ENCODE assay signal across 8 mouse cellular contexts in genomic region chr2:43805960-43806744, GRCm38 (mm10). TPM values are rescaled to one million over a fixed set of nuclear protein-coding genes. Genes with fewer than 3 reads are reported as not detected.
DNase-seq lines count a peak whose midpoint lies in the region; TF ChIP-seq lines count a peak whose summit lies in the region.

No protein-coding gene starts in this region.

- no peaks in the 10 kb centered on the region for H3K27me3 ChIP-seq in MEL (ENCODE audit: control insufficient read depth in 1 of 2, insufficient read depth in 2 of 2, low read length in 2 of 2)

- peak in 1 of 2 experiments; percentile 32; a peak in 1 of 4 replicates for TF ChIP-seq EP300 in MEL (IDR thresholded peaks at IDR 0.05; ENCODE audit: low read depth in 1 of 2, low read length in 2 of 2)

- H3K27ac ChIP-seq in MEL (ENCODE audit: control insufficient read depth, low read depth, low read length): no peak overlapping the region

- no peaks in the 10 kb centered on the region for H3K79me2 ChIP-seq in MEL (ENCODE audit: control insufficient read depth, insufficient read depth, low read length, poor library complexity)

- H3K36me3 ChIP-seq in MEL (ENCODE audit: control insufficient read depth in 1 of 2, insufficient read depth in 2 of 2, low read length in 2 of 2): peaks cover 0 to 6% of the 10 kb centered on the region in 2 experiments; a peak in 2 of 4 replicates

- TF ChIP-seq POLR2A in MEL (IDR thresholded peaks at IDR 0.05; ENCODE audit: control insufficient read depth in 1 of 2, insufficient read depth in 1 of 2, low read depth in 1 of 2, low read length in 2 of 2, poor library complexity in 1 of 2): no peak

- no peak for TF ChIP-seq CTCF in MEL (IDR thresholded peaks at IDR 0.05 in 2 of 3, conservative IDR thresholded peaks at IDR 0.05 in 1 of 3; ENCODE audit: control insufficient read depth in 1 of 3, insufficient read depth in 1 of 3, low read depth in 2 of 3, low read length in 3 of 3, poor library complexity in 1 of 3, severe bottlenecking in 1 of 3)

- H3K9ac ChIP-seq in MEL (ENCODE audit: control insufficient read depth, low read depth, low read length, poor library complexity, severe bottlenecking): no peak overlapping the region

- DNase-seq in gastrocnemius, adult 18-20 months (ENCODE audit: low spot score): peak; percentile 45
- no peak for DNase-seq in gastrocnemius, postnatal 4 days (ENCODE audit: low spot score in 2 of 2)
- DNase-seq in MEL (ENCODE audit: low read depth, low spot score): peak; percentile 51
- DNase-seq in gastrocnemius, postnatal 14 days: peak; percentile 67
- DNase-seq in kidney, postnatal 10 days: peak; percentile 72
- no peak for DNase-seq in spleen, postnatal 4 days (ENCODE audit: low spot score in 2 of 2)
- DNase-seq in cerebellum, adult 9-10 months: no peak
- no peak for DNase-seq in B cell, adult 2 months

- no peak overlapping the region for H3K4me3 ChIP-seq in MEL (ENCODE audit: control insufficient read depth in 1 of 2, insufficient read depth in 1 of 2, low read depth in 2 of 2, low read length in 2 of 2)

- no peaks in the 10 kb centered on the region for H3K9me3 ChIP-seq in MEL (replicated peaks; ENCODE audit: insufficient read depth, low read length)

- no peak for TF ChIP-seq RAD21 in MEL (IDR thresholded peaks at IDR 0.05; ENCODE audit: low read depth, low read length)

- intact Hi-C loops in gastrocnemius, postnatal 14 days (cut with DNase I; ENCODE audit: low total_unique reads): no loop called here

- H3K4me1 ChIP-seq in MEL (ENCODE audit: control insufficient read depth in 1 of 2, insufficient read depth in 2 of 2, low read length in 2 of 2): peaks cover 2 to 7% of the 10 kb centered on the region in 2 experiments; a peak in 3 of 4 replicates

TF ChIP-seq in MEL, 35 proteins besides CTCF, POLR2A, EP300 and RAD21:
- no peak for TF ChIP-seq MAFK (IDR thresholded peaks at IDR 0.05; ENCODE audit: borderline replicate concordance, low read depth, low read length)
- no peak for TF ChIP-seq TBP (IDR thresholded peaks at IDR 0.05; ENCODE audit: low read depth, low read length)
- TF ChIP-seq GATA1 (IDR thresholded peaks at IDR 0.05; ENCODE audit: low read depth, low read length): no peak
- TF ChIP-seq GABPA (IDR thresholded peaks at IDR 0.05; ENCODE audit: low read depth, low read length): no peak
- TF ChIP-seq SIN3A (IDR thresholded peaks at IDR 0.05; ENCODE audit: low read length): no peak
- TF ChIP-seq E2F4 (IDR thresholded peaks at IDR 0.05; ENCODE audit: borderline replicate concordance, low read depth, low read length): no peak
- TF ChIP-seq SMC3 (IDR thresholded peaks at IDR 0.05; ENCODE audit: low read depth, low read length): no peak
- TF ChIP-seq KAT2A (conservative IDR thresholded peaks at IDR 0.05; ENCODE audit: low read depth, low read length): no peak
- TF ChIP-seq HCFC1 (IDR thresholded peaks at IDR 0.05; ENCODE audit: low read depth, low read length): no peak
- TF ChIP-seq MXI1 (IDR thresholded peaks at IDR 0.05; ENCODE audit: low read depth, low read length): no peak
- TF ChIP-seq MAX (IDR thresholded peaks at IDR 0.05; ENCODE audit: low read length): no peak
- TF ChIP-seq POLR2AphosphoS5 (IDR thresholded peaks at IDR 0.05; ENCODE audit: borderline replicate concordance, low read depth, low read length): no peak
- no peak for TF ChIP-seq ZKSCAN1 (IDR thresholded peaks at IDR 0.05; ENCODE audit: low read depth, low read length)
- no peak for TF ChIP-seq MEF2A (IDR thresholded peaks at IDR 0.05; ENCODE audit: extremely low read depth, insufficient replicate concordance, low read depth, low read length, poor library complexity, severe bottlenecking)
- TF ChIP-seq TCF12 (IDR thresholded peaks at IDR 0.05; ENCODE audit: low read depth, low read length): no peak
- TF ChIP-seq JUND (IDR thresholded peaks at IDR 0.05; ENCODE audit: low read depth, low read length): no peak
- no peak for TF ChIP-seq MAZ (IDR thresholded peaks at IDR 0.05; ENCODE audit: low read depth, low read length)
TF ChIP-seq in MEL: peak in this region for 0.

RNA-seq across cellular contexts. Expression of gene Arhgap15, which starts 57.5 kb away (rescaled TPM):
- total RNA-seq in gastrocnemius, adult 18-20 months (2021): under 1 TPM; 0.75 to 0.97 TPM
- 1 to 10 TPM; 1.0 to 1.1 TPM for total RNA-seq in gastrocnemius, postnatal 4 days (2021)
- 1.5 and 4.0 TPM in 2 replicates for total RNA-seq in MEL (2012; rRNA removed)
- polyA plus RNA-seq in MEL (2012; ENCODE audit: insufficient read depth in 1 of 2, insufficient read length in 2 of 2, low read depth in 1 of 2, low replicate concordance in 2 of 2, missing spikeins in 1 of 2): 1 to 10 TPM in 1 of 2 experiments, not detected in 1; 2.8 TPM
- total RNA-seq in gastrocnemius, postnatal 14 days (2021): under 1 TPM; 0.53 to 0.66 TPM

Comparison
In these comparisons a context has a peak if more than half of its experiments do, and no peak if none do; other contexts are left out.
1. DNase-seq: peak in gastrocnemius, adult 18-20 months (single experiment), MEL (single experiment), gastrocnemius, postnatal 14 days (single experiment) and kidney, postnatal 10 days (single experiment); none in gastrocnemius, postnatal 4 days (0 of 2), spleen, postnatal 4 days (0 of 2), cerebellum, adult 9-10 months (single experiment) and B cell, adult 2 months (0 of 2).